Mouse (Mus musculus) thymus, adult 2 months (tissue): ENCODE results near the gene Grrp1. TPM values are rescaled to one million over a fixed set of nuclear protein-coding genes. Genes with fewer than 3 reads are reported as not detected.

Experiments
- DNase-seq: peaks from one replicate; pipeline ENCODE4 v3.0.0; 2021
- H3K27ac ChIP-seq: fragments of 200-500 bp; 2 replicates; pipeline ENCODE4 v1.5.1; 2012; ENCODE audit warnings: low read length, control low read depth; ENCODE audit not compliant: control insufficient read depth, insufficient read depth
- H3K27me3 ChIP-seq: fragments of 200-500 bp; 2 replicates; pipeline ENCODE4 v1.6.1; 2012; ENCODE audit warnings: mild to moderate bottlenecking, low read length, moderate library complexity, mixed read lengths; ENCODE audit not compliant: control insufficient read depth, insufficient read depth
- H3K36me3 ChIP-seq: fragments of 200-500 bp; 2 replicates; pipeline ENCODE4 v1.6.1; 2012; ENCODE audit warnings: mild to moderate bottlenecking, low read length, moderate library complexity; ENCODE audit not compliant: control insufficient read depth, insufficient read depth
- H3K4me1 ChIP-seq: fragments of 200-500 bp; replicated peaks from 2 replicates; pipeline ENCODE4 v1.6.1; 2012; ENCODE audit warnings: low read length; ENCODE audit not compliant: control insufficient read depth, insufficient read depth
- H3K4me3 ChIP-seq: fragments of 200-500 bp; 2 replicates; pipeline ENCODE4 v1.5.1; 2012; ENCODE audit warnings: mild to moderate bottlenecking, low read length, control low read depth, moderate library complexity; ENCODE audit not compliant: control insufficient read depth, insufficient read depth
- CTCF ChIP-seq: fragments of 200-500 bp; IDR thresholded peaks from 2 replicates; pipeline ENCODE4 v1.5.1; 2012; ENCODE audit warnings: mild to moderate bottlenecking, control low read depth, low read length, moderate library complexity, borderline replicate concordance; ENCODE audit not compliant: control insufficient read depth, poor library complexity, insufficient read depth; ENCODE audit errors: extremely low read depth
- POLR2A ChIP-seq: fragments of 200-500 bp; IDR thresholded peaks from 2 replicates; pipeline ENCODE4 v1.6.1; 2012; ENCODE audit warnings: mild to moderate bottlenecking, low read length, control low read depth, moderate library complexity; ENCODE audit not compliant: control insufficient read depth, poor library complexity, insufficient read depth; ENCODE audit errors: extremely low read depth
- WGBS: fragments of 180-500 bp; shearing (Covaris S2); methylation state at CpG from one replicate; pipeline ENCODE4 v1.1.7; 2018; 5-methylcytosine and 5-hydroxymethylcytosine counted together
- polyA plus RNA-seq: library from polyadenylated mRNA; depleted of rRNA; stranded (reverse); fragments of >200 nt; gene quantifications from 2 replicates; pipeline ENCODE4 v1.2.3, GENCODE M21; 2012; rRNA removed

Gene Grrp1
- 5.2 and 6.6 TPM in 2 replicates for polyA plus RNA-seq

DNA sequence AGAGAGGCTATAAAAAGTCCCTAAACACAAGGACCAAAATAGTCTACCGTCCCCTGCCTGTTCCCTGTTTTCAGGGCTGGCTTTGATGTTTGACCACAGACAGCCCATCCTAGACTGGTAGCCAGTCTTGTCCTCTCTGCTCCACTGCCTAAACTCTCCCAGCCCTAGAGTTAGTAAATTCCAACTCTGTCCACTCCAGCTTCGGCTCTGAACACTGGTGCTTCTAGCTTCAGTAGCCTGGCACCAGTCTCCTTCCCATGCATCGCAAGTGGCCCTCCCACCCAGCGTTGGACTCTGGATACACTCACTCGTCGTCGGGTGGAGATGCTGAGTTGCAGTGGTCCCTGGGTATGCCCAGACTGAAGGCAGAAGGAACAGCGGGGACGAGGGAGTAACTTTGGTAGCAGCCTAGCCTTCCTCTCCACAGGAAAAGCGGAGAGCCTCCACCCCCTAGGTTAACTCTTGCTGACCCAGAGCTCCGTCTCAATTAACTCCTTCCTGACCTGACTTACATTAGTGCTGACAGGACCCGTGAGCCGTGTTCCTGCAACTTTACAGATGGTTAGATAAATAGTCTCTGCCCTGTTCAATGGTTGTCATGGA lies at the start of gene Grrp1:
TSS of gene Grrp1 (minus strand) at position 385 of the 603 bp plus-strand sequence.
- Histone ChIP-seq H3K4me1 (peaks cover 46% of the 10 kb centered on the region), H3K27me3 (peaks cover 2% of the 10 kb centered on the region; the same call in 1 of the 2 replicates), H3K4me3 (no peak within 1 kb of the TSS), H3K27ac (no peak within 1 kb of the TSS), H3K36me3 (no peaks in the 10 kb centered on the region)
- TF ChIP-seq POLR2A (no peak), CTCF (no peak)
- no peak for DNase-seq
- 19% methylated on average over 13 of the region's 13 CpGs for WGBS

DNA sequence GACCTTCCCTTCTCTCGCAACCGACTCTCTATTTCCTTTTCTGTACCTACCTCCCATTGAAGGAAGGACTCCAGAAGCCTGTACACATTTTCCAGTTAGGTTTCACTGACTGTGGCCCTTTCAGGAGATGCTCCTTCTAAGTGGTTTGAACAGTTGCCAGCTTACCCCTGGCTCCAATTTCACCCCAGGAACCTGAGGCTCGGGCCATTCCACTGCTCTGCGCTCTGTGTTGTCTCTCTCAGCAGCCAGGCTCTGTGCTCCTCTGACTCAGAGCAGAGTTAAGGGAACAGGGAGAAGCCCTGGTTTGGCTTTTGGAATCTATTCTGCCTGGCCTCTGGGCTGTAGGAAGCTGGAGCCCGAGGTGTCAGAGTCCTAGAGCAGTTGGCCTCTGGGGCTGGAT lies 48.2 kb upstream of the Grrp1 start:
- peaks cover 9% of the 10 kb centered on the region for H3K4me1 ChIP-seq
- no peaks in the 10 kb centered on the region for H3K27me3 ChIP-seq
- no peak for DNase-seq
- no peaks in the 10 kb centered on the region for H3K36me3 ChIP-seq
- no peak overlapping the region for H3K4me3 ChIP-seq
- WGBS = 88% methylated on average over 5 of the region's 5 CpGs
- no peak overlapping the region for H3K27ac ChIP-seq
- no peak for TF ChIP-seq POLR2A
- TF ChIP-seq CTCF = no peak

DNA sequence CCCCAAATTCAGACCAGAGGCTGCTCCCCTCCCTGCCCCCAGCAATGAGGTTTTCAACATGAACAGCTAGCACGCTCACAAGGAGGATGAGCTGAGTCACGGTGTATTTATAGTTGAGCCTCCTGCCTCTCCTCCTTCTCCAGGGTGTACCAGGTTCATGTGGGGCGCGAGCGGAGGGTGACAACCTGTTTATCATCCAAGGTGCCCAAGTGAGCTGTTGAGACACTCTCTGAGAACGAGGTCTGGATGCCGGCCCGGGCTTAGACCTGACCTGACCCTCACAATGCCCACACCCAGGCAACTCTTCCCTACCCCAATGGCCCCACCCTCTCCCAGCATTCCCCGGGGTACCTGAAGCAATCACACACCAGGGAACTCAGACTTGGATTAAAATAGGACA lies 46.4 kb upstream of the Grrp1 start:
- Histone ChIP-seq H3K4me3 (no peak overlapping the region), H3K36me3 (no peaks in the 10 kb centered on the region), H3K27ac (no peak overlapping the region), H3K27me3 (no peaks in the 10 kb centered on the region), H3K4me1 (peaks cover 6% of the 10 kb centered on the region)
- no peak for TF ChIP-seq POLR2A
- TF ChIP-seq CTCF = no peak
- WGBS = 6% methylated on average over 9 of the region's 9 CpGs
- DNase-seq = no peak

DNA sequence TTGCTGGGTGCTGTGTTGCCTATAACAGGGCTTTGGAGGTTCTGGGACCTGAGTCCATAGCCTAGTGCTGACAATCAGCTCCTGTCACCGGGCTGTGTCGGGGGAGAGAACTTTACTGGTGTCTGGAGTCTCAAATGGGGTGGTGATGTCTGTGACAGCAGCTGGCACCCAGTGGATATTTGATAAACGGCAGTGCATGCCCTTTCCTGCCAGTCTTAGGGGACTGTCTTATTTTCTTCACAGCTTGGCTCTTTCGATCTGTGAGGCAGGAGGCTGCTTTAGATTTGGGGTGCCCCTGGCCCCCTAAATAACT lies 45.5 kb upstream of the Grrp1 start:
- 17% methylated on average over 4 of the region's 4 CpGs for WGBS
- no peaks in the 10 kb centered on the region for H3K36me3 ChIP-seq
- no peak overlapping the region for H3K4me3 ChIP-seq
- H3K27ac ChIP-seq = no peak overlapping the region
- peaks cover 6% of the 10 kb centered on the region for H3K4me1 ChIP-seq
- TF ChIP-seq CTCF (no peak), POLR2A (no peak)
- no peak for DNase-seq
- H3K27me3 ChIP-seq = no peaks in the 10 kb centered on the region

DNA sequence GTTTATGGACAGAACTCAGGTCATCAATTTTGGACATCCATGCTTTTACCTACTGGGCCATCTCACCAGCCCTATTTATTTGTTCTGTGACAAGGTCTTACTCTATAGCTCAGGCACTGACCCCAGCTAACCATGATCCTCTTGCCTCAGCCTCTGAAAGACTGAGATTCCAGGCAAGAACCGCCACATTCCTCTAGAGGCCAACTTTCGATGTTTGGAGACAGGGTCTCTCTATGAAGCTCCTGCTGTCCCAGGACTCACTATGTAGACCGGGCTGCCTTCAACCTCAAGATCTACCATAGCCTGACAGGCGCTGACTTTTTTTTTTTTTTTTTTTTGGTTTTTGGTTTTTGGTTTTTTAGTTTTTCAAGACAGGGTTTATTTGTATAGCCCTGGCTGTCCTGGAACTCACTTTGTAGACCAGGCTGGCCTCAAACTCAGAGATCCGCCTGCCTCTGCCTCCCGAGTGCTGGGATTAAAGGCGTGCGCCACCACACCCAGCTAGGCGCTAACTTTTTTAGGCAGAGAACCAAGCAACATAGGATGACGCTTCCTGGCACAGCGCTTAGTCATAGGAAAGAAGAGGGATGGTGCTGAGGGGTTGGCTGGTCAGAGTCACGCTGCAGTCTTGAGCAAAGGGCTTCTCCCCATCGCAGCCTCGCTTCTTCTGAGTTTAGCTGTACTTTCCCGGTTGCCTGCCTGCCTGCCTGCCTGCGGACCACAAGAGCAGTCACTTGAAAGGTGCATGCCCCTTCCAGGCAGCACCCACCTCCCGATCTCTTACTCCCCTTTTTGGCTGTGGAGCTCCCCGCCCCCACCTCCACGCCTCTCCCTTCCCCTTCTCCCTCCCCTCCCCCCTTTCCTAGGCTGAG lies 45.0 kb upstream of the Grrp1 start:
- peaks cover 6% of the 10 kb centered on the region for H3K4me1 ChIP-seq
- no peak overlapping the region for H3K4me3 ChIP-seq
- no peak for DNase-seq
- H3K36me3 ChIP-seq = no peaks in the 10 kb centered on the region
- 72% methylated on average over 19 of the region's 19 CpGs for WGBS
- H3K27me3 ChIP-seq = no peaks in the 10 kb centered on the region
- H3K27ac ChIP-seq = no peak overlapping the region
- TF ChIP-seq CTCF (no peak), POLR2A (no peak)

DNA sequence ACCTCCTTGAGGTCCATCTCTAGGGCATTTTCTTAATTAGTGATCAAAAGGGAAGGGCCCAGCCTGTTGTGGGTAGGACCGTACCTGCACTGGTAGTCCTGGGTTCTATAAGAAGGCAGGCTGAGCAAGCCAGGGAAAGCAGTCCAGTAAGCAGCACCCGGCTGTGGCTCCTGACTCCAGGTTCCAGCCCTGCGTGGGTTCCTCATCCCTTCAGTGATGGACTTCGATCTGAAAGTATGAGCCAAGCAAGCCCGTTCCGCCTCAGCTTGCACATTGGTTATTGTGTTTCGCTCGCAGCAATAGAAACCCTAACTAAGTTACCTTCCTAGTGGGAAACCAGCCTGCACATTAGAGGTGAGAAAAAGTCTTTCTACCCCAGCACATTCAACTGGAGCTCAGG lies 43.5 kb upstream of the Grrp1 start:
- 90% methylated on average over 8 of the region's 8 CpGs for WGBS
- Histone ChIP-seq H3K4me1 (peaks cover 6% of the 10 kb centered on the region), H3K4me3 (no peak overlapping the region), H3K27ac (no peak overlapping the region), H3K27me3 (no peaks in the 10 kb centered on the region), H3K36me3 (no peaks in the 10 kb centered on the region)
- TF ChIP-seq POLR2A = no peak
- no peak for TF ChIP-seq CTCF
- no peak for DNase-seq
